Mouse (Mus musculus): ENCODE results near the gene Macrod1. TPM values are rescaled to one million over a fixed set of nuclear protein-coding genes. Genes with fewer than 3 reads are reported as not detected.

The Macrod1 gene
- polyA plus RNA-seq, 1 experiment from 2014 or later = 5.3 TPM

- H3K4me3 ChIP-seq (replicated peaks; ENCODE audit: low read length) = no peak overlapping the region
- H3K27ac ChIP-seq (ENCODE audit: low read length) = peak overlapping the region; percentile 75
- no peak overlapping the region for H3K9ac ChIP-seq (replicated peaks; ENCODE audit: low read depth, low read length)
- 32% methylated on average over 7 of the region's 7 CpGs for WGBS
- no peak overlapping the region for H3K4me2 ChIP-seq (ENCODE audit: low read length)
- peaks cover 69% of the 10 kb centered on the region for H3K4me1 ChIP-seq (replicated peaks; ENCODE audit: control insufficient read depth, insufficient read depth, low read length)
- H3K9me3 ChIP-seq (ENCODE audit: control insufficient read depth, low read length) = no peaks in the 10 kb centered on the region
- no peaks in the 10 kb centered on the region for H3K27me3 ChIP-seq (replicated peaks; ENCODE audit: control insufficient read depth, insufficient read depth, low read length)
- no peak for ATAC-seq
- no peaks in the 10 kb centered on the region for H3K36me3 ChIP-seq (ENCODE audit: control insufficient read depth, insufficient read depth)
Measured at GRCm38 (mm10) chr19:7151300-7151926, 94.8 kb downstream of the Macrod1 start.

GRCm38 (mm10) chr19:7151927-7152653 lies 95.5 kb downstream of the Macrod1 start:
- 70% methylated on average over 6 of the region's 6 CpGs for WGBS
- peak overlapping the region; percentile 75 for H3K27ac ChIP-seq (ENCODE audit: low read length)
- no peak overlapping the region for H3K4me3 ChIP-seq (replicated peaks; ENCODE audit: low read length)
- H3K4me2 ChIP-seq (ENCODE audit: low read length) = no peak overlapping the region
- peaks cover 72% of the 10 kb centered on the region for H3K4me1 ChIP-seq (replicated peaks; ENCODE audit: control insufficient read depth, insufficient read depth, low read length)
- no peak overlapping the region for H3K9ac ChIP-seq (replicated peaks; ENCODE audit: low read depth, low read length)
- no peak for ATAC-seq
- no peaks in the 10 kb centered on the region for H3K27me3 ChIP-seq (replicated peaks; ENCODE audit: control insufficient read depth, insufficient read depth, low read length)
- no peaks in the 10 kb centered on the region for H3K36me3 ChIP-seq (ENCODE audit: control insufficient read depth, insufficient read depth)
- H3K9me3 ChIP-seq (ENCODE audit: control insufficient read depth, low read length) = no peaks in the 10 kb centered on the region

GRCm38 (mm10) chr19:7153232-7153631 lies 96.6 kb downstream of the Macrod1 start:
- Histone ChIP-seq H3K27ac (ENCODE audit: low read length) (peak overlapping the region; percentile 67), H3K4me1 (replicated peaks; ENCODE audit: control insufficient read depth, insufficient read depth, low read length) (peaks cover 74% of the 10 kb centered on the region)
- peak; percentile 5; the same call in 1 of the 2 replicates for ATAC-seq

DNA sequence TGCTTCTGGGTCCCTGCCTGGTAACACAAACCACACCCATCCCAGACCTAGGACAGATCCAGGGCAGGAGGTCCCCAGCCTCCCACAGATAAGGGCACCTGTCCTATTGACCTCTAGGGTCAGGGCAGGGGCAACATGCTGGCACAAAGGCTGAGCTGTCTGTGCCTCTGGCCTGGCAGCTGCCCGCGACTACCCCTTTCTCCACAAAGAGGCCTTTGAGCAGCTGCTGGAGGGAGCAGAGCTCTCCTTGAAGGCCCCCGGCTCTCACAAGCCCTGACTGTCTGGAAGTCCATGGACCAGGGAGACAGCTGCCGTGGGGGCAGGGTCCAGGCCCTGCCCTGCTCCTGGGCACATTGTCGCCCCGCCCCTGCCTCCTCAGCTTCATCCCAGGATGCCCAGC lies 98.6 kb downstream of the Macrod1 start:
- Histone ChIP-seq H3K27me3 (replicated peaks; ENCODE audit: control insufficient read depth, insufficient read depth, low read length) (no peaks in the 10 kb centered on the region), H3K9ac (replicated peaks; ENCODE audit: low read depth, low read length) (0 out of 2 replicates have a peak overlapping the region, but pooled peaks have one; percentile 10), H3K4me1 (replicated peaks; ENCODE audit: control insufficient read depth, insufficient read depth, low read length) (peaks cover 64% of the 10 kb centered on the region), H3K4me2 (ENCODE audit: low read length) (no peak overlapping the region), H3K9me3 (ENCODE audit: control insufficient read depth, low read length) (no peaks in the 10 kb centered on the region), H3K27ac (ENCODE audit: low read length) (no peak overlapping the region), H3K4me3 (replicated peaks; ENCODE audit: low read length) (no peak overlapping the region), H3K36me3 (ENCODE audit: control insufficient read depth, insufficient read depth) (no peaks in the 10 kb centered on the region)
- 33% methylated on average over 6 of the region's 6 CpGs for whole genome bisulfite sequencing
- peak; percentile 29; the same call in 1 of the 2 replicates for ATAC-seq

More at GRCm38 (mm10) chr19:7153232-7153631, 96.6 kb downstream of the Macrod1 start:
- Histone ChIP-seq H3K36me3 (ENCODE audit: control insufficient read depth, insufficient read depth) (no peaks in the 10 kb centered on the region), H3K9ac (replicated peaks; ENCODE audit: low read depth, low read length) (no peak overlapping the region; the same call in 1 of the 2 replicates), H3K9me3 (ENCODE audit: control insufficient read depth, low read length) (no peaks in the 10 kb centered on the region), H3K4me2 (ENCODE audit: low read length) (no peak overlapping the region), H3K4me3 (replicated peaks; ENCODE audit: low read length) (no peak overlapping the region), H3K27me3 (replicated peaks; ENCODE audit: control insufficient read depth, insufficient read depth, low read length) (no peaks in the 10 kb centered on the region)
- 25% methylated on average over 7 of the region's 7 CpGs for WGBS

DNA sequence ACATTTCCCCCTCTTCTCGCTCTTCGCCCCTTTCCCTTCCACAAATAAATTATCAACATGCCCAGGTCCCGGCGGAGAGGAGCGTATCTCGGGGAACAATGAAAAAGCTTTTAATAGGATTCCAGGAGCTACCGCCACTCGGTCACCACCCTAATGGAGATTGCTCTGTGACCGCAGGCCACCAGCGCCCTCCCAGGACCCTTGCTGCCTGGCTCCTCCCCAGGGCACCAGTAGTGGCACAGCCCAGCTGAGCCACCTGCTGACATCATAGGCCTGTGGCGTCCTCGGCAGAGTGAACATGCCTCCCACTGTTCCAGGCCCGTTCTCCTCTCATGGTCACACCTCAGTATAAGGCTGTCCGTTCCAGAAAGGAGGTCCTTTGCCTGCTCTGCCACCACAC lies 101.1 kb downstream of the Macrod1 start:
- Histone ChIP-seq H3K36me3 (ENCODE audit: control insufficient read depth, insufficient read depth) (no peaks in the 10 kb centered on the region), H3K9me3 (ENCODE audit: control insufficient read depth, low read length) (no peaks in the 10 kb centered on the region), H3K9ac (replicated peaks; ENCODE audit: low read depth, low read length) (0 out of 2 replicates have a peak overlapping the region, but pooled peaks have one; percentile 38), H3K4me1 (replicated peaks; ENCODE audit: control insufficient read depth, insufficient read depth, low read length) (peaks cover 56% of the 10 kb centered on the region), H3K27ac (ENCODE audit: low read length) (no peak overlapping the region), H3K4me2 (ENCODE audit: low read length) (no peak overlapping the region), H3K27me3 (replicated peaks; ENCODE audit: control insufficient read depth, insufficient read depth, low read length) (no peaks in the 10 kb centered on the region), H3K4me3 (replicated peaks; ENCODE audit: low read length) (no peak overlapping the region)
- ATAC-seq = no peak
- WGBS = 24% methylated on average over 14 of the region's 14 CpGs

- Histone ChIP-seq H3K4me3 (replicated peaks; ENCODE audit: low read length) (no peak overlapping the region), H3K36me3 (ENCODE audit: control insufficient read depth, insufficient read depth) (no peaks in the 10 kb centered on the region), H3K27ac (ENCODE audit: low read length) (peak overlapping the region; percentile 63), H3K4me2 (ENCODE audit: low read length) (peak overlapping the region; percentile 40), H3K9ac (replicated peaks; ENCODE audit: low read depth, low read length) (peak overlapping the region; percentile 47; the same call in 1 of the 2 replicates), H3K27me3 (replicated peaks; ENCODE audit: control insufficient read depth, insufficient read depth, low read length) (no peaks in the 10 kb centered on the region), H3K9me3 (ENCODE audit: control insufficient read depth, low read length) (no peaks in the 10 kb centered on the region), H3K4me1 (replicated peaks; ENCODE audit: control insufficient read depth, insufficient read depth, low read length) (peaks cover 64% of the 10 kb centered on the region)
- peak; percentile 79 for ATAC-seq
- WGBS = 3% methylated on average over 14 of the region's 14 CpGs
Measured at GRCm38 (mm10) chr19:7160151-7160906, 103.7 kb downstream of the Macrod1 start.

DNA sequence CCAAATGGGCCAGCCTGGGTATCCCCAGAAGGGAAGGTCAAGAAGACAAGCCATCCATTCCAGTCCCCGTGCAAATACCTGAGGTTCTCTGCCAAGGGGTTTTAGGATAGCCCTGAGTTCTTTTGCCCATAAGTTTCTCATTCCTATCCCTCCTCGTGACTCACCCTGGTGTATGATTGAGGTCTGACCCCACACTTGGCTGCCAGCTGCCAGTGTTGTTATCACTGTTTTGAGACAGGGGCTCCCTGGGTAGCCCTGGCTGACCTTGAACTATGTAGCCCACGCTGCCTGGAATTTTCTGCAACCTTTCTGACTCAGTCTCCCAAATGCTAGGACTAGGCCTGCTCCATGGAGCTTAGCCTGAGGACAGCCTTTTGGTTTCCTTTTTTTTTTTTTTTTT lies 104.5 kb downstream of the Macrod1 start:
- H3K9me3 ChIP-seq (ENCODE audit: control insufficient read depth, low read length) = no peaks in the 10 kb centered on the region
- H3K4me2 ChIP-seq (ENCODE audit: low read length) = no peak overlapping the region
- H3K27me3 ChIP-seq (replicated peaks; ENCODE audit: control insufficient read depth, insufficient read depth, low read length) = no peaks in the 10 kb centered on the region
- no peak for ATAC-seq
- 69% methylated on average over 3 of the region's 3 CpGs for WGBS
- H3K27ac ChIP-seq (ENCODE audit: low read length) = no peak overlapping the region
- H3K4me3 ChIP-seq (replicated peaks; ENCODE audit: low read length) = no peak overlapping the region
- no peak overlapping the region for H3K9ac ChIP-seq (replicated peaks; ENCODE audit: low read depth, low read length)
- peaks cover 65% of the 10 kb centered on the region for H3K4me1 ChIP-seq (replicated peaks; ENCODE audit: control insufficient read depth, insufficient read depth, low read length)
- H3K36me3 ChIP-seq (ENCODE audit: control insufficient read depth, insufficient read depth) = no peaks in the 10 kb centered on the region

DNA sequence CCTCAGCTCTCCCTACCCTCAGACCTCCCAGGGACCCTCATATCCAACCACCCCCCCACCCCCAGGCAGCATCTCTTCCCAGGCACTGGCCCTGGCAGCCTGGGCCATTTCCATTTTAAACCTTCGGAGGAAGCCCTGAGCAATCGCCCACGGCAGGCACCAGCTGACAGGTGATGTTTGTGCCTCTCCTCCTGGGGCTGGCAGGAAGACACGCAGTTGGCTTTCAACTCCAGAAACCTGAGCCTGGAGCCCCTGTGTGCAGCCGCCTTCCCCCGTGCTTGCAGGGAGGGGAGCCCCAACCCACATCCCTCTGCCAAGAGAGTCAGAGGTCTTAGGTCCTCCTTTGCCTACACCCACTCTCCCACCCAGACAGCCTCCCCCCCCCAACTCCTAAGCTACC lies 107.6 kb downstream of the Macrod1 start:
- peaks cover 52% of the 10 kb centered on the region for H3K4me1 ChIP-seq (replicated peaks; ENCODE audit: control insufficient read depth, insufficient read depth, low read length)
- peak overlapping the region; percentile 86 for H3K9ac ChIP-seq (replicated peaks; ENCODE audit: low read depth, low read length)
- WGBS = 7% methylated on average over 6 of the region's 6 CpGs
- H3K9me3 ChIP-seq (ENCODE audit: control insufficient read depth, low read length) = no peaks in the 10 kb centered on the region
- ATAC-seq = no peak
- H3K36me3 ChIP-seq (ENCODE audit: control insufficient read depth, insufficient read depth) = no peaks in the 10 kb centered on the region
- H3K4me3 ChIP-seq (replicated peaks; ENCODE audit: low read length) = peak overlapping the region; percentile 86
- H3K27me3 ChIP-seq (replicated peaks; ENCODE audit: control insufficient read depth, insufficient read depth, low read length) = no peaks in the 10 kb centered on the region
- H3K27ac ChIP-seq (ENCODE audit: low read length) = no peak overlapping the region
- H3K4me2 ChIP-seq (ENCODE audit: low read length) = peak overlapping the region; percentile 89

- Histone ChIP-seq H3K36me3 (ENCODE audit: control insufficient read depth, insufficient read depth) (no peaks in the 10 kb centered on the region), H3K4me3 (replicated peaks; ENCODE audit: low read length) (peak overlapping the region; percentile 86), H3K9me3 (ENCODE audit: control insufficient read depth, low read length) (no peaks in the 10 kb centered on the region), H3K4me2 (ENCODE audit: low read length) (peak overlapping the region; percentile 89), H3K27me3 (replicated peaks; ENCODE audit: control insufficient read depth, insufficient read depth, low read length) (no peaks in the 10 kb centered on the region), H3K9ac (replicated peaks; ENCODE audit: low read depth, low read length) (peak overlapping the region; percentile 86), H3K4me1 (replicated peaks; ENCODE audit: control insufficient read depth, insufficient read depth, low read length) (peaks cover 46% of the 10 kb centered on the region), H3K27ac (ENCODE audit: low read length) (peak overlapping the region; percentile 53)
- peak; percentile 11 for ATAC-seq
- under 1% methylated on average over 32 of the region's 35 CpGs for WGBS
Measured at GRCm38 (mm10) chr19:7164820-7165323, 108.3 kb downstream of the Macrod1 start.

Data from forebrain, embryonic 16.5 days (tissue).